Mouse (Mus musculus): ENCODE data around the gene Nmur1.

The Nmur1 gene

GRCm38 (mm10) chr1:86426128-86426527 is at the start of gene Nmur1, which contains the start of gene Tex44:
Nmur1 (minus strand) TSS chr1:86426228.
Tex44 (plus strand) TSS chr1:86426329.
- no peak for DNase-seq (ENCODE audit: low read depth, low spot score)

- DNase-seq (ENCODE audit: low read depth, low spot score), result no peak
Observed at GRCm38 (mm10) chr1:86473109-86473760, 47.2 kb upstream of the Nmur1 start.

- peak; percentile 76 for DNase-seq (ENCODE audit: low read depth, low spot score)
Observed at GRCm38 (mm10) chr1:86472197-86472952, 46.3 kb upstream of the Nmur1 start.

GRCm38 (mm10) chr1:86471504-86471961 is 45.5 kb upstream of the Nmur1 start:
- peak; percentile 53 for DNase-seq (ENCODE audit: low read depth, low spot score)

- peak; percentile 86 for DNase-seq (ENCODE audit: low read depth, low spot score)
Observed at GRCm38 (mm10) chr1:86470519-86471181, 44.6 kb upstream of the Nmur1 start.

- DNase-seq (ENCODE audit: low read depth, low spot score), result no peak
Observed at GRCm38 (mm10) chr1:86469876-86470275, 43.8 kb upstream of the Nmur1 start.

DNA sequence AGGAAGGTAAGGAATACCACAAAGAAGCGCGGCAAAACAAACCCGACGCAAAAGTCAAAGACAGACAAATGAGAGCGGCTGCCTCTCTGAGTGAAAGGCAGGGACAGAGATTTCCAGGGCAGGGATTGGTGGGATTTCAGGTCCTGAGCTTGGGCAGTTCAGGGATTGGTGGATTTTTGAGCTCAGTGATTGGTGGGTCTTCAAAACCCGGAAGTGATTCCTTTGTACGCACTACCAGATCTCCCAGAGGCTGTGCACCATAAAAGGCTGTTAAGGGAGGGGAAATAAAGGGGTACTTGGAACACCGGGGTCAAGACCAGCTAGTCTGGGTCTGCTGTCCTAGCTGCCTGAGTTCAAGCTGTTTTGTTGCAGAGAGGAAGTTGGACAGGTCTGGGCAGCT is 41.4 kb upstream of the Nmur1 start:
- DNase-seq (ENCODE audit: low read depth, low spot score), result no peak

DNA sequence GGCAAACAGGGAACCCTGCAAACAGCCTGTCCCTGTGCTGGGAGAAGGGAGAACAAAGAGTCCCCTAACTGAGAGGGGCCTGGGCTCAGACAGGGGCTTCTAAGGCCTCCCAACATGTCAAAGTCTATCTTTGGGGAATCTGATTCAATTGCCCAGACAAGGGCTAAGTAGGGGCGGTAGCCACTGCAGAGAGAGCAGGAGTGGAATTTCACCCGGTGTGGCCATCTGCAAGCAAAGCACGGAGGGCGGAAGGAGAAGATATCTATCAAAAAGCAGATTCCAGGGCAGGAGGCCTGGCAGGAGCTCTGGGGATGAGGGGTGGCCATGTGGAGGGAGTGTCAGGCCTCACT is 38.8 kb upstream of the Nmur1 start:
- DNase-seq (ENCODE audit: low read depth, low spot score), result no peak

GRCm38 (mm10) chr1:86464223-86464874 is 38.3 kb upstream of the Nmur1 start:
- DNase-seq (ENCODE audit: low read depth, low spot score), result no peak

- DNase-seq (ENCODE audit: low read depth, low spot score), result no peak
Observed at GRCm38 (mm10) chr1:86459371-86459770, 33.3 kb upstream of the Nmur1 start.

DNA sequence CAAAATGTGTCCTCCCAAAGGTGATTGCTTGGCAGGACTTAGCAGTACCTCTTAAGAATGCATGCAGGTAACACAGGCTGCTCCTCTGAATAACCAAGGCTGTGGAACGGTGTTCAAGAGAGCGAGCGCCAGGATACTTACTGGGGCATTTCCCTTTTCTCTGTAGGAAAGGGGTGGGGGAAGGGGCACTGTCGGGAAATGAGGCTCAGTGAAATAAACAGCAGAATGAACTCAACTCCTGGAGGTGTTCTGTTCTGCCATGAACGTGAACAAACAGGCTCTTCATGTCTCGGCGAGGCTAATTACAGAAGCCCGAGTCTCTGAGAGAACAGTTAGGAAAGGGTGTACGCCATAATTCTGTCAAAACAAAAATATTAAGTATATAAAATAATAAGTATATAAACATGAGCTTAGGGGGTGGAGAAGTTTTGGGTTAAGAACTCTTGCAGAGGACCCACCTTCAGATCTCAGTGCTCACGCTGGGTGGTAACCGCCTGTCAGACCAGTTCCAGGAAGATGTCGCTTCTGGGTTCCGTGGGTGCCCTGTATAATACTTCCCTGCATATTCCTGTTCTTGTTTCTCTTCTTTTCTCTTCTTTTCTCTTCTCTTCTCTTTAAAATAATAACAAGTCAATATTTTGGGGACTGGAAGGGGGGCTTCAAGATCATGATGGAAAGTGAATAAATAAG is 31.0 kb upstream of the Nmur1 start:
- no peak for DNase-seq (ENCODE audit: low read depth, low spot score)

GRCm38 (mm10) chr1:86452713-86453112 is 26.7 kb upstream of the Nmur1 start:
- DNase-seq (ENCODE audit: low read depth, low spot score), result no peak

DNA sequence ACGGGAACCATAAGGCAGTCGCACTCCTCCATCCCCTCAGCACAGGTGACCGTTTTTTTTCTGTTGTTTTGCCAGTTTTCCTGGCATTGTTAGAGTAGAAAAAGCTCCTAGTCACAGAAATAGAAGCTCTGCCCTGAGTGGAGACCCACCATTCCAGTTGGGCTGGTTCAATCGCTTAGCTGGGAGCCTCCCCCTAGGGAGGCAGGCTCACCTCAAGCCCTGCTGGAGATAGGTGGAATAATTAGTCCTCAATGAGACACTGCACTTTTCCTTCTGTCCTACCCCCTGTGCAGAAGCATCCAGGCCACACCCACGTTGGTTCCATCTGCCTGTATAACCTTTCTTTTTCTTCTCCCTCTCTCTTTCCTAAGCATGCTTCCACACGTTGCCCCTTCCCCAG is 23.9 kb upstream of the Nmur1 start:
- no peak for DNase-seq (ENCODE audit: low read depth, low spot score)

DNA sequence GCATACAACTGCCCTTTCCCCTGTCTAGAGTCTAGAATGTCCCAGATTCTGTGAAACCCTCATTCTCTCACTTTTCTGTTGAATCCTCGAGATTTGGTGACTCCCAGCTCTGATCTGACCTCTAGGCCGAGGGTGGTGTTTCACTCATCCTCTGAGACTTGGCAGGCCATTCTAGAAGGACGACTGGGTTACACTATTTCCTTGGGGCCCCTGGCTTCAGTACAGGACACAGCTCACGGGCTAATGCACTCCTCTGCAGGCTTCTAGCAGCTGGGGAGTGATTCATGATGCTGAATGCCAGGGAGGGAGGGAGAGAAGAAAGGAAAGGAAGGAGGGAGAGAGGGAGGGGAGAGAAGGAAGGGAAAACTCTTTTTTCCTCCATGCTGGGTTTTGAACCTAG is 22.2 kb upstream of the Nmur1 start:
- DNase-seq (ENCODE audit: low read depth, low spot score), result peak; percentile 48

DNA sequence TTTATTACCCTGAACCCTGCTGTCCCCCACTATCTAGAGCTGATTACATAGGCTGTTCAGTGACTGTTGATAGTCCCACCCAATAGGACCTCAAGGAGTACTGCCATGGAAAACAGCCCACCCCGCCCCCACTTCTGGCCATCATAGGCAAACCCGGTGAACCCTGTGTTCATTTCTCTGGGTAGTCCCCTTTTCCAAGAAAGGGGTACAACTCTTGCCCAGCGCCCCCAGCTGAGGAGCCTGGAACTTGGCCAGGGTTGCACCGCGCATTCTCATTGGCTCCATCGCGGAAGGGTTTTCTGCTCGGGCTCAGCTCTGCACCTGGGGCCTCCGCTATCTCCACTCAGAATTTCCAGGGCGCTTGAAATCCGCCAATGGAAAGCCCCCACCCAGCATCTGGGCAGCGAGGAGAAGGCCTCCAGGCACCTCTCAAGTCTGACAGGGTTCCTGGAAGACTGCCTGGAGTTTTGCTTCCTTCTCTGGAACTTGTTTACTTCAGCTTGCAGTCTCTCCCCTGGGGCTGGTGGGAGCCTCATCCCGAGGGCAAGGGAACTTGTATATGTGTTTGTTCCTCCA is 21.7 kb upstream of the Nmur1 start:
- DNase-seq (ENCODE audit: low read depth, low spot score), result peak; percentile 48

- no peak for DNase-seq (ENCODE audit: low read depth, low spot score)
Observed at GRCm38 (mm10) chr1:86443386-86444172, 17.6 kb upstream of the Nmur1 start.

DNA sequence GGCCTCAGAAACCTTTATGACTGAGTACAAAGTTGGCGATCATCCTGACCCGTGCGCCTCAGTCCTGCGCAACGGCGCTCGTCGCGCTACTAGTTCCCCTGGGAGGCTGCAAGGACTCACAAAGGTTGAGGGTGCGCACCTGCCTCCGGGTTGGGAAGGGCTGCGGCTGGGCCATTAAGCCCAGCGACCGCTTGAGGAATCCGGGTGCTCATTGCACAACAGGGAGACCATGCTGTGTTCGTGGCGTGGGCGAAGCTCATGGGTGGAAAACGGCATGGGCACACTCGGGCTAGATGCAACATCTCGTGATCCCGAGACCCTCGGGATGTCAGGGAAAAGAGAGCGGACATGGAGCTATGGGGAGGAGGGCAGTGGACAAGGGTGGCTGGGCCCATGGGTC is 16.8 kb upstream of the Nmur1 start:
- DNase-seq (ENCODE audit: low read depth, low spot score), result no peak

DNA sequence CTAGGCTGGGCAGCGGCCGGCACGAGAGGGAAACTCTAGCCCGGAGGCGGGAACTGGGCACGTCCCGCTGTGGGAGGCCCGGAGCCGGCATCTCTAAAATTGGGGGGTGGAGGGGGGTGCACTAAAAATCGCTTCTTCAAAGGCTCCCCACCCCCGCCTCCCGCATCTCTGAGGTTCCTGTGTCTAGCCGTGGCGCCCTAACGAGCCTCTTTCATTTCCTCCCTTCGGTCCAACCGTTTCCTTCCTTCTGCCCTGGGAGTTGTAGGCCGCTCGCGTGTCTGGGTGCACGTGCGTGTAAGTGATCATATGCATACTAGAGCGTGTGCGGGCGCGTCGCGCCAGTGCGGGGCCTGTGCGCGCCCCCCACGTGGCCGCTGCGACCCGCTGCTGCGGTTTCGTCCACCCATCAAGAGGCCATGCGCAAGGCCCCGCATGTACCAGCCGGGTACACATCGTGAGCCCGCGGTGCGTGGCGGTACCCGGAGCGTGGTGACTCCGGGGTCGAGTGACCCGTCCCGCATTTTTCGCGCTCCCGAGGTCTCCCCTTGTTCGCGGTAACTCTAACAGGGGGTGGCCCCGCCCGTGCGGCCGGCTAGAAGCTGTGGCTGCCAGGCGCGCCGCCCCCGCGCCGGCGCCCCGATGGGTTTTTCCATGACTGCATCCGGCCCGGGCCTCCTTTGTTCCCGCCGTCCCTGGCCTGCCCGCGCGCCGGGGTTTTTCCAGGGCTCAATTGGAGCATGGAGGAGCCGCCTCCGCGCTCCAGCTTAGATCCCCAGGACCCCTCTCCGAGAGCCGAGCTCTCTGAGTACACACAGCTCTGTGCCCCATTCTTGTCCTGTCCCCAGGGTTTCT is 16.2 kb upstream of the Nmur1 start:
- peak; percentile 94 for DNase-seq (ENCODE audit: low read depth, low spot score)

DNA sequence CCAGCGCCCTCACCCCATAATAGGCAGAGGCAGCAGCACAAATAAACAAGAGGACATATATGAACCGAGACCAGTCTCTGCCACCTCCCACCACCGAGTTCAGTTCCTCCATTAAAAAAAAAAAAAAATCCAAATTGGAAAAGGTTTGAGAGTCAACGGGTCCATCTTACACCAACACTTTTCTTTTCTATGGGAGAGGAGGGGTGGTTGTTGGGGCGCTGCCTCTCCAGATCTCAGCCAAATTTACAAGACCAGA is 15.6 kb upstream of the Nmur1 start:
- no peak for DNase-seq (ENCODE audit: low read depth, low spot score)

Data from brain, adult 2 months (tissue).